Mouse (Mus musculus) limb, embryonic 15.5 days (tissue): ENCODE measurements at regions not wholly inside any gene's neighbourhood (a gene's known extent, or its start where the extent isn't known, plus 50 kb on each side); places are given as distances from the start of the nearest gene placed in this dataset.
A peak's percentile ranks its signal among the peaks of the same experiment; 100 is the strongest.
"Not testable (repeated sequence)": the region's sequence is repeated elsewhere in the genome, so short reads cannot be mapped to it uniquely, and the experiment has no call there.

ENCODE experiments used
- ATAC-seq: fragments of 200-750 bp; cut with Nextera tagmentation; 2 replicates; pipeline ENCODE4 v1.8.0; 2017; ENCODE audit warnings: low read depth, moderate TSS enrichment; ENCODE audit not compliant: insufficient number of reproducible peaks, low FRiP score, low TSS enrichment
- H3K27ac ChIP-seq: fragments of 300-500 bp; sonication (generic); 2 replicates; pipeline ENCODE4 v1.5.1; 2015; ENCODE audit warnings: moderate library complexity, mild to moderate bottlenecking, inconsistent platforms
- H3K27me3 ChIP-seq: fragments of 300-500 bp; sonication (generic); 2 replicates; pipeline ENCODE4 v1.6.1; 2015; ENCODE audit warnings: inconsistent platforms
- H3K36me3 ChIP-seq: fragments of 300-500 bp; sonication (generic); 2 replicates; pipeline ENCODE4 v1.6.1; 2015; ENCODE audit warnings: inconsistent platforms
- H3K4me1 ChIP-seq: fragments of 300-500 bp; sonication (generic); 2 replicates; pipeline ENCODE4 v1.6.1; 2015; ENCODE audit warnings: inconsistent platforms
- H3K4me2 ChIP-seq: fragments of 300-500 bp; sonication (generic); 2 replicates; pipeline ENCODE4 v1.6.1; 2015; ENCODE audit warnings: mild to moderate bottlenecking, inconsistent platforms
- H3K4me3 ChIP-seq: fragments of 300-500 bp; sonication (generic); 2 replicates; pipeline ENCODE4 v1.5.1; 2015; ENCODE audit warnings: mild to moderate bottlenecking, inconsistent platforms
- H3K9ac ChIP-seq: fragments of 300-500 bp; sonication (generic); 2 replicates; pipeline ENCODE4 v1.6.1; 2015; ENCODE audit warnings: inconsistent platforms
- H3K9me3 ChIP-seq: fragments of 300-500 bp; sonication (generic); 2 replicates; pipeline ENCODE4 v1.6.1; 2016; ENCODE audit warnings: inconsistent platforms
- WGBS: fragments of 180-500 bp; shearing (Covaris S2); methylation state at CpG from one replicate; pipeline ENCODE4 v1.1.7; 2015; 5-methylcytosine and 5-hydroxymethylcytosine counted together

GRCm38 (mm10) chr12:113241373-113242193 is 55.9 kb downstream of the Tmem121 start:
- Histone ChIP-seq H3K4me1 (no peaks in the 10 kb centered on the region), H3K9ac (no peak overlapping the region), H3K4me3 (no peak overlapping the region), H3K36me3 (no peaks in the 10 kb centered on the region), H3K4me2 (no peak overlapping the region), H3K9me3 (no peaks in the 10 kb centered on the region), H3K27ac (no peak overlapping the region), H3K27me3 (no peaks in the 10 kb centered on the region)
- WGBS: 88% methylated on average over 7 of the region's 7 CpGs
- ATAC-seq: peak; percentile 40; the same call in 1 of the 2 replicates

- Histone ChIP-seq H3K4me3 (no peak overlapping the region), H3K9me3 (no peaks in the 10 kb centered on the region), H3K27ac (no peak overlapping the region), H3K27me3 (no peaks in the 10 kb centered on the region), H3K4me2 (no peak overlapping the region), H3K9ac (no peak overlapping the region), H3K36me3 (no peaks in the 10 kb centered on the region), H3K4me1 (no peaks in the 10 kb centered on the region)
- WGBS: 88% methylated on average over 3 of the region's 3 CpGs
- ATAC-seq: no peak
Measured at GRCm38 (mm10) chr12:113242194-113242510, 56.4 kb downstream of the Tmem121 start.

- WGBS: 70% methylated on average over 2 of the region's 2 CpGs
- no peaks in the 10 kb centered on the region for H3K36me3 ChIP-seq
- H3K27me3 ChIP-seq: no peaks in the 10 kb centered on the region
- H3K27ac ChIP-seq: no peak overlapping the region
- H3K9ac ChIP-seq: no peak overlapping the region
- no peak overlapping the region for H3K4me2 ChIP-seq
- no peaks in the 10 kb centered on the region for H3K4me1 ChIP-seq
- ATAC-seq: no peak
- H3K9me3 ChIP-seq: no peaks in the 10 kb centered on the region
- H3K4me3 ChIP-seq: no peak overlapping the region
Measured at GRCm38 (mm10) chr12:113244685-113245084, 59.0 kb downstream of the Tmem121 start.

- H3K27ac ChIP-seq: not testable (repeated sequence)
Measured at GRCm38 (mm10) chr12:113253446-113254424, 68.0 kb downstream of the Tmem121 start.

GRCm38 (mm10) chr12:113255331-113255730 is 69.6 kb downstream of the Tmem121 start:
- Histone ChIP-seq H3K27me3 (no peaks in the 10 kb centered on the region), H3K36me3 (no peaks in the 10 kb centered on the region), H3K4me1 (no peaks in the 10 kb centered on the region), H3K4me3 (no peak overlapping the region), H3K9me3 (no peaks in the 10 kb centered on the region), H3K27ac (no peak overlapping the region), H3K4me2 (no peak overlapping the region), H3K9ac (no peak overlapping the region)
- WGBS: 92% methylated on average over 3 of the region's 3 CpGs
- no peak for ATAC-seq

More at GRCm38 (mm10) chr12:113253446-113254424, 68.0 kb downstream of the Tmem121 start:
- not testable (repeated sequence) for H3K36me3 ChIP-seq, H3K9ac ChIP-seq, ATAC-seq, H3K27me3 ChIP-seq, H3K4me2 ChIP-seq, H3K4me3 ChIP-seq, H3K4me1 ChIP-seq, H3K9me3 ChIP-seq
- 67% methylated on average over 2 of the region's 2 CpGs for WGBS

GRCm38 (mm10) chr12:113256628-113257027 is 70.9 kb downstream of the Tmem121 start:
- no peak overlapping the region for H3K4me2 ChIP-seq
- ATAC-seq: no peak
- 78% methylated on average over 2 of the region's 2 CpGs for WGBS

GRCm38 (mm10) chr12:113257243-113257642 is 71.5 kb downstream of the Tmem121 start:
- WGBS: 55% methylated on average over 2 of the region's 2 CpGs
- Histone ChIP-seq H3K9me3 (no peaks in the 10 kb centered on the region), H3K4me3 (no peak overlapping the region), H3K9ac (no peak overlapping the region), H3K36me3 (no peaks in the 10 kb centered on the region), H3K4me2 (no peak overlapping the region), H3K4me1 (no peaks in the 10 kb centered on the region), H3K27me3 (no peaks in the 10 kb centered on the region), H3K27ac (no peak overlapping the region)
- no peak for ATAC-seq

More at GRCm38 (mm10) chr12:113256628-113257027, 70.9 kb downstream of the Tmem121 start:
- Histone ChIP-seq H3K27ac (no peak overlapping the region), H3K9me3 (no peaks in the 10 kb centered on the region), H3K27me3 (no peaks in the 10 kb centered on the region), H3K4me1 (no peaks in the 10 kb centered on the region), H3K4me3 (no peak overlapping the region), H3K36me3 (no peaks in the 10 kb centered on the region), H3K9ac (no peak overlapping the region)

GRCm38 (mm10) chr12:113259476-113259875 is 73.7 kb downstream of the Tmem121 start:
- Histone ChIP-seq H3K36me3 (no peaks in the 10 kb centered on the region), H3K4me1 (no peaks in the 10 kb centered on the region)
- ATAC-seq: no peak

GRCm38 (mm10) chr12:113260304-113260703 is 74.6 kb downstream of the Tmem121 start:
- 83% methylated on average over 6 of the region's 6 CpGs for WGBS
- Histone ChIP-seq H3K9ac (no peak overlapping the region), H3K4me3 (no peak overlapping the region), H3K36me3 (no peaks in the 10 kb centered on the region), H3K4me2 (no peak overlapping the region), H3K9me3 (no peaks in the 10 kb centered on the region), H3K27ac (no peak overlapping the region), H3K27me3 (no peaks in the 10 kb centered on the region), H3K4me1 (no peaks in the 10 kb centered on the region)
- ATAC-seq: no peak

More at GRCm38 (mm10) chr12:113259476-113259875, 73.7 kb downstream of the Tmem121 start:
- Histone ChIP-seq H3K27ac (no peak overlapping the region), H3K4me2 (no peak overlapping the region), H3K9me3 (no peaks in the 10 kb centered on the region), H3K27me3 (no peaks in the 10 kb centered on the region), H3K4me3 (no peak overlapping the region), H3K9ac (no peak overlapping the region)
- 80% methylated on average over 3 of the region's 3 CpGs for WGBS

- H3K4me2 ChIP-seq: no peak overlapping the region
- H3K4me1 ChIP-seq: no peaks in the 10 kb centered on the region
- H3K9ac ChIP-seq: no peak overlapping the region
- H3K4me3 ChIP-seq: no peak overlapping the region
- no peaks in the 10 kb centered on the region for H3K36me3 ChIP-seq
- WGBS: 76% methylated on average over 2 of the region's 2 CpGs
- H3K27me3 ChIP-seq: no peaks in the 10 kb centered on the region
- H3K27ac ChIP-seq: no peak overlapping the region
- 0 out of 2 replicates have a peak, but pooled peaks have one; percentile 22 for ATAC-seq
- no peaks in the 10 kb centered on the region for H3K9me3 ChIP-seq
Measured at GRCm38 (mm10) chr12:113275934-113276333, 90.2 kb downstream of the Tmem121 start.

- WGBS: 70% methylated on average over 1 of the region's 1 CpGs
- peak; percentile 38; the same call in 1 of the 2 replicates for ATAC-seq
- Histone ChIP-seq H3K4me2 (no peak overlapping the region), H3K36me3 (no peaks in the 10 kb centered on the region), H3K4me1 (no peaks in the 10 kb centered on the region), H3K4me3 (no peak overlapping the region), H3K9me3 (no peaks in the 10 kb centered on the region), H3K27me3 (no peaks in the 10 kb centered on the region), H3K9ac (no peak overlapping the region), H3K27ac (no peak overlapping the region)
Measured at GRCm38 (mm10) chr12:113276355-113276942, 90.7 kb downstream of the Tmem121 start.
